Mouse (Mus musculus) G1E-ER4 (cell line): ENCODE measurements around the gene Vmn2r19. TPM values are rescaled to one million over a fixed set of nuclear protein-coding genes. Genes with fewer than 3 reads are reported as not detected.

Experiments used
- GATA1 ChIP-seq: IDR thresholded peaks from one replicate; pipeline ENCODE4 v1.8.0; 2012; ENCODE audit warnings: low read length, inconsistent platforms
- polyA plus RNA-seq: library from polyadenylated mRNA; stranded (reverse); fragments of >175 nt; gene quantifications from 2 replicates; pipeline ENCODE4 v1.2.3, GENCODE M21; 2012

The Vmn2r19 gene
- not detected in 2 replicates for polyA plus RNA-seq

DNA sequence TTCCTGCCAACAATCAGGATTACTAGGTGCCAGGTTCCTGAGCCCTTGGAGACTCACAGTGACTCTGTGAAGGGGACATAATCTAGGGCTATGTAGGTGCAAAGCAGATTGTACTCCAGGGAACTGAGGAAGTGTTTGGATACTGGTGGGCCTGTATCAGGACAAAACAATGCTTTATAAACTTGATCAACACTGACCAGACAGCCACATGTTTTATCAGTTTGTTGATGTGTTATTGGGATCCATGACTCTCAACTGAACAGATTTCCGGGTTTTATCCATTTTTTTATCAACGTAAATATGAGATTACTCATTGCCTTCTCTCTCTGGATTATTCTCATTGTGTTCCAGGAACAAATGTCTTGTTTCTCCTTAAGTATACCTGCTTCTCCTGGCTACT is at the start of gene Vmn2r19:
TSS of gene Vmn2r19 (plus strand) at position 301 of the 400 bp plus-strand sequence.
- TF ChIP-seq GATA1 = no peak

DNA sequence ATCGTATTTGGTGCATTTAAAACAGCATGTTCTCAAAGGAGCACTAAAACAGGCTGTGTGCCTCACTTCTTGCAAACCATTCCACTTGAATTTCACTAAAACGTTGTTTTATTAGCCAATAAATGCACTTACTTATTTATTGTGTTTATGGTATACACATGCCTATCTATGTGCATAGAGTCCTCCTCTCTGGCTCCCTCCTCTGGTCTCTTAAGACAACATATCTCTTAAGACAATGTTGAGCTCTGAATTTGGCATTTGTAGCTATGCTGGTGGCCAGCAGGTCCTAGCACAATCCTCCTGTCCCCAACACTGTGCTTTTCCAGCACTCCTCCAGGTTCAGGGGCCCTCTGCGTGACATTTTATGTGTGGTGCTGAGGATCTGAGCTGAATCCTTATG is 49.2 kb upstream of the Vmn2r19 start:
- TF ChIP-seq GATA1 = no peak

DNA sequence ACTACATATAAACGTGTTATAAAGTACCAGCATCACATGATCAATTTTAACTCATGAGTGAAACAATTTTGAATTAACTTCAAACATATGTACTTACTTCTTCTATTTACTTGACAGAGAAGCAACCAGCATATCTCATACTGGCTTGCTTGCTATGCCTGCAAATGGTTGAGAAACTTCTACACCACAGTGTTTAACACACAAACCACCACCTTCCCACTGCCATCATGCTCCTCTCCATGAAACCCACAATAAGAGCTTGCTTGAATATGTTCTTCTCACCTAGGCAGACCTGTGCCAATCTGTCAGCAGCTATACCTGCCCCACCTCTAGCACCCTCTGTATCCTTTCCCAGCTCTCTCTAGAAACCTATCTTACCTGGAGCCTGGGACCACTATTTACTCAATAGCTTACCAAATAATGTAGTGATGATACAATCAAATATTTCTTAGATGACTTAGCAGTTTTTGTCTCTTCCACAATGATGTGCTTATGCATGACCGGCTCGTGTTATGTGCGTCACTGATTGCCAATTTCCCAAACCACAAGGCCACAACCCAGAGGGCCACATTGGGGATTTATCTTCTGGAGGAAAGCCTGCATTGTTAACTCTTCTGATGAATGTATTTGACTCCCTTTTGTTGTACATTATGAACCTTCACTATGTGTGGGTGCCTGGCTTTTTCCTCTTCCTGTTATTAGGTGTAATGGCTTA is 48.1 kb upstream of the Vmn2r19 start:
- peak; percentile 70 for TF ChIP-seq GATA1

DNA sequence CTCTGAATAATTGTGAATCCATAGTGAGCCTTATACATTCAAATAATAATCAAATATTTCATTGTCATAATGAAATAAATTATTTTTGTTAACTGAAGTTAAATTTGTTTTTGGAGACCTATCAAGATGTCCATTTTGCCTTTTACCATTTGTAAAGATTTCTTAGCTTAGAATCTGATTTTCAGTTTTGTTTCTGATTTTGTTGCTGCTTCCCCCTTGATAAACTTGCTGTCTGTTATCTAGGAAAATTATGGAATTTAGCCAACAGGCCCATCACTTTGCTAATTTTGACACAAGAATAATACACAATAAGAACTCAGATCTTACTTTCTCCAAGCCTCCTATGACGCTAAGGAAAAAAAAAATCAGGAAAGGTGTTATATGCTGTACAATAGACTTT is 47.3 kb upstream of the Vmn2r19 start:
- no peak for TF ChIP-seq GATA1

DNA sequence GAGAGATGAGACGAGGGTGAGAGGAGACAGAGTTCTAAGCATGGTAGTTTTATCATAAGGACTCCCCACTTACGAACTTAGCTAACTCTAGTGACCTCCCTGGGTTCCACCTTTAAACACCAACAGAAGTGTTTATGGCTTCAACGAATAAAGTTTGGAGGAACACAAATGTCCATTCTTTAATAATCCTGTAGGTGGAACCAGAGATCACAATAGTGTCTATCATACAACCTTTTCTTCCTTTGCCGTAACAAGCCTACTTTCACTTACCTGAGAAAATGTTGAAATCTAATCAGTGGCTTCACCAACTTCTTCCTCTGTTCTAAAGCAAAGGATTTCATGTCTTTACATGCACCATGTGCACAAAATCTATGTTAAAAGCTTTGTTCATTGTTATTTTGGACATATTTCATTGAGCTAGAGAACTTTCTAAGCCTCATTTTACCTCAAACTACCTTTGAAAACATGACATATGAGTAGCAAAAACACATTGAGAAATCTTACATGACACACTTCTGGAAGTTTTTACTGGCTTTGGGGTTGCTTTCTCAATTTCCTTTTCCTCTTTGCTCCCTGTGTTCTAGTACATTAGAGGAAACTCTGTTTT is 46.5 kb upstream of the Vmn2r19 start, which contains the start of gene Clec4d:
TSS of gene Clec4d (plus strand) at position 557 of the 607 bp plus-strand sequence.
- TF ChIP-seq GATA1 = no peak

DNA sequence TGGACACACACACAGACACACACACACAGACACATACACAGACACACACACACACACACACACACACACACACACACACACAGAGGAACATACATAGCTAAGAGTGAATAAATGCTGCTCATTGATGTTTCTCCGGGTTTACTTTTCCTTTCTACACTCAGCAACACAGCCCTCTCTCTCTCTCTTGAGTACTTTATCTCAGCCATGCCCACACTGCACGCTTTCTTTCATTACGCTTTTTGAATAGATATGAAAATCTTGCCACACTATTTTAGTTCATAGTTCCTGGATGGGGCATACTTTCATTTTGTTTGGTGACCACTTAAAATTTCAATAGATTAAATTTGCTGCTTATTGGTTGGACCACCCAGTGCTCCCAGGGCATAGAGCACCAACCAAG is 43.9 kb upstream of the Vmn2r19 start:
- TF ChIP-seq GATA1 = no peak

DNA sequence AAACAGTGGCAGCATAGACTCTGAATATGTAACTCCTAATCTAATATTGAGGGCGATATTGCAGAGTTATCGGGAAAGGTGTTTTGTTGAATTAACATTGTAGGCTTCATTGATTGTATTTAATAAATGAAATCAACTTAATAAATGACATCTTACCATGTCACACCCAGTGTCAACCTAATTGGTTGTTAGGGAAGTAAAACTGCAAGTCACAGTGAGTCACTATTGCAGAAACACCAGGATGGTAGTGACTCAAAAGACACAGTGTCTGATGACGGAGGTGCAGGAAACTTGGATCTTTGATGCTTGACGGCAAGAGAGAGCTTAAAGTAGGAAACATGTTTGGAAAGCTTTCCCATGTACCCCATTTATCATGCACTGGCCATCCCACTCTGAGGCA is 42.3 kb upstream of the Vmn2r19 start:
- no peak for TF ChIP-seq GATA1

DNA sequence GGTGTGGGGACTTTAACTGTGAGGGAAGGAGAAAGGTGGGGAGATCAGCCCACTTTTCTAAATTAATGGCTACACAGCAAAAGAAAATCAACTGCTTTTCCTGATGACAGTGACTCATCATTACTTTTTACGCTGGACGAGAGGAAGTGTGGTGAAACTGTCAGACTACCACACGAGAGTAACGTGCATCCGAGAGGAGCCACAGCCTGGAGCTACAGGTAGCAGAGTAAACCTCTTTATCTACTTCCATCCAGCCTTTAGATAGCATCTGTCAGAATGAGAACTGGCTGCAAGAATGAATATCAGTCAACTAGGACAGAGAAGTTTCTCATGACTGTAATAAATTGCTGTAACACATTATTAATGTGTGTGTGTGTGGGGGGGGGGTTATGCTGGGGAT is 41.2 kb upstream of the Vmn2r19 start:
- TF ChIP-seq GATA1 = peak; percentile 53

DNA sequence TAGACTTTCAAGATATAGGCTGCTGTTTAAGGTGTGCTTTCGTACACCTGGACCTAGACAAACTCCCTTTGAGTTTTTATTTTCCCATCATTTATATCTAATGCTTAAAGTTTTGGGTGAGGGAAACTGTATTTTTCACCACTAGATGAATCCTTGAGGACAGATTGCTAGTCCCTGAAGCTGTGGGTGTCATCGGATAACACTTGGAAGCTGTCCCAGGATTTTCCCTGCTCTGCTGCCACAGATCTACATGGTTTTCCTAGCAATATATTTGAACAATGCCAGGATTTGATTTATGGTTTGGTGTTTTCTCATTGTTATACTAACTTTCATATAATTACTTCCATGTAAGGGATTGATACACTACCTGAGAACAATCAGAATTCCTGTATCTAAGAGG is 28.7 kb upstream of the Vmn2r19 start:
- TF ChIP-seq GATA1 = no peak

DNA sequence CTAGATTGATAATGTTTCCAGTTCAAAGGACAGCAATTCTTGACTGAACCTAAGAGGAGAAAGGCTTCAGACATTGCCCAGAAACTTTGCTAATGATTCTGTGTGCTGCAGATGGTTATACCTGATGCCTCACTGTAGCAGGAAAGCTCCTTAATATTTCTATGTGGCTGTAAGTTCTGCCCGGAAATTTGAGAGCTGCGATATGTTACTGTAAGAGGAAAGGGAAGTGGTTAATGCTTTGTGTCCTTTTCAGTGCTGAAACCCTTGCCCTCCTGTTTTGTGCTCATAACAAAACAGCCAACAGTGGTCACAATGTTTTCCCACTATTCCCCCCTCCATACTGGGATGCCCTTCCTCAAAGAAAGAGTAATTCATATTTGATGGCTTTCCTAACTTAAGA is 21.8 kb upstream of the Vmn2r19 start:
- TF ChIP-seq GATA1 = no peak

DNA sequence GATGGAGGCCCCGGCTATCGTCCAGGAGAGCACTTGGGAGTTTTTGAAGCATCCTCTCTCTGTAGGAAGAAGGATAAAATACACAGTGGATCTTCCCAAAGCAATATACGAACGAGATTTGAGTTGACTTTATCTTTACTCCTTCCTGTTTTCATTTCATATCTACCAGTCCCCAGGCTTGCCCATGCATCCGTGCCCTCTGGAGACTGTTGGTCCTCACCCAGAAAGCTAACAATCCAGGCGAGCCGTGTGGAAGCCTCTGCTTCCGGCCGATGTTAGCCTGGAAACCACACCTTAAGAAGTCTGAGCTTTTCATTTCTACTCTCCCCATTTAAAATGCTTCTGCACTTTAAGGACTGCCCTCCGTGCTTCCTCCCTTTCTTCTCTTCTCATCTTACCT is 19.2 kb upstream of the Vmn2r19 start:
- peak; percentile 59 for TF ChIP-seq GATA1

DNA sequence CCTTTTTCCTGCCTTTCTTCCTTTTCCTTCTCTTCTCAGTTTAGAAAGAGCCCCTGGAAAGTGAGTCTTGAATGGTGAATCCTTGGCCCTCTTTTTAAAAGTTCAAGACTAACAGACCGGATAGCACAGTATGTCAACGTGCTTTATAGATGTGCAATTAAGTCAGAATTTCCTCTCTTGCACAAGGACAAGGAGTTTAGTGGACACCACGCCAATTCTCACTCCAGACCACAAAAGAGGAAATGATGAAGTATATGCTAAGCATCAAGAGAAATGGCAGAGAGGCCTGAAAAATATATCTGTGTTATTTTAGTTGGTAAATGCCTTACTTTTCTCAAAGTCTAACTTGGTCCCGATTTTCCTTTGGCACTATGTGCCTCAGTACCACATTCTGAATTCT is 18.4 kb upstream of the Vmn2r19 start, which contains the start of gene Clec4e:
TSS of gene Clec4e (minus strand) at position 118 of the 400 bp plus-strand sequence.
- no peak for TF ChIP-seq GATA1

DNA sequence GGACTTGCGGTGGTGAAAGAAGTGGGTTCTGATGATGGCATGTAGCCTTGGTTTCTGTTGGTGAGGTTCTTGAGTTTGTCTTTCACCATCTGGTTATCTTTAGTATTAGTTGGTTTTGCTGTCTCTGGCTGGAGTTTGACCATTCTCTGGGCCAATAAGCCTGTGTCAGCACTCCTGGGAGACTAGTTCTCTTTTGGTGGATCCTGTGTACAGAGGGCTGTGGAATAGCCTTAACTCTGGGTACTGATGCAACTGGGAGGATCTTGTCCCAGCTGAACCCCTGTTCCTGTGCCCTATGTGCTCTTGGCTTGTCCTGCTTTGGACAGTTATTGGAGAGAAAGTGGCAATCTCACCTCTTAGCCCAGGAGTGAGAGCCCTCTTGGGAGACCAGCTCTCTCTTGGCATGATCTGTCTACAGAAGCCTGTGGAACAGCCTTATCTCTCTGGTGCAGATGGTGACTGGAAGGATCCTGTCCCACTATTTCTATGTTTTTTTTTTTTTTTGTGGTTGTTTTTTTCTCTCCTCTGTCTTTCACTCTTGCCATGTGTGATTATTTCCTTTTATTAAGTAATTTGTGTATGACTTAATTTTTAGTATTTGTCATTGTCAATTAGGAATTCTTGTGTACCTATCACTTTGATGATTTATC is 15.3 kb upstream of the Vmn2r19 start:
- TF ChIP-seq GATA1 = peak; percentile 45

DNA sequence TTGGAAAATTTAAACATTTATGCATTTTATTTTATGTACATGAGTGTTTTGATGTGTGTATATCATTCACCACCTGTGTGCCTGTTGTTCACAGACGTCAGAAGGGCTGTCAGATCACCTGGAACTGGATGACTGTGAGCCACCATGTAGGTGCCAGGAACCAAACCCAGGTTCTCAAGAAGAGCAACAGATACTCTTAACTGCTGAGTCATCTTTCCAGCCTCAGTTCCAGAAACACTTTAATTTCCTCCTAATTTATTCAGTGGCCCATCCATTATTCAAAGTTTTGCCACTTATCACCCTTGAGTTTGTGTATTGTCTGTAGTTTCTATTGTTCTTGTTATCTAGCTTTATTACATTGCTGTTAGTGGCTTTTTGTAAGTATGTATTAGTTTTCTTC is 11.4 kb upstream of the Vmn2r19 start:
- TF ChIP-seq GATA1 = no peak

DNA sequence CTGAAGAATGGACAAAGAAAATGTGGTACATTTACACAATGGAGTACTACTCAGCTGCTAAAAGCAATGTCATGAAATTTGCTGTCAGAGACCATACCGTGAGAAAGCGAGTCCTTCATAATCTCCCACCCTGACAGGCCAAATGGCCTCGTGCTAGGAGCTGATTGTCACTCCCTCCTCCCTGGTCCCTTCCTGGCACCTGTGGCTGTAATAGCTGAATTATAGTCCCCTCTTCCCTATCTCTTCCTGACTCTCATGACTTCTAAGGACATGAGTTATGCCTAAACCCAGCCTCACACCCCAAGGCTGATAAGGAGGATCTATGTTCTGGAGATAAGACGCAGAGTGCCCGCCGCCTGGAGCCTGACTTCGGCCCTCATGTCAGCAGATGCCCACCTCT is 1.8 kb upstream of the Vmn2r19 start:
- peak; percentile 44 for TF ChIP-seq GATA1

DNA sequence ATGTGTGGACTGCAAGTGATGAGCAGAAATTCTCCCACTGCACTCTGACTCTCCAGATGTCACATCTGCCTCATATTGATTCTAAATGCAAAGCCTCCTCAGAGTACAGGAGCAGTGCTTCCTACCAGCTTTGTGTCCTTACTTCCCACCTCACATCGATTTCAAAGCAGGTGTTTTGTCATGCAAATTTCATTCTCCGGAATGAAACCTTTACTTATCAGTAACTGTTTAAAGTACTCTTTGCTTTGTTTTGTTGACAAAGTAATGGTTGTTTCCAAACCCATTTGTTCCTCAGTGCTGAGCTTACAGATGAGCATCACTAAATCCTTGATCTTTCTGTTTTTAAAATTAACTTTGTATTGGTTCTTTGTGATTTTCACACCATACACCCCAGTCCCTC is 24.4 kb downstream of the Vmn2r19 start:
- TF ChIP-seq GATA1 = no peak

DNA sequence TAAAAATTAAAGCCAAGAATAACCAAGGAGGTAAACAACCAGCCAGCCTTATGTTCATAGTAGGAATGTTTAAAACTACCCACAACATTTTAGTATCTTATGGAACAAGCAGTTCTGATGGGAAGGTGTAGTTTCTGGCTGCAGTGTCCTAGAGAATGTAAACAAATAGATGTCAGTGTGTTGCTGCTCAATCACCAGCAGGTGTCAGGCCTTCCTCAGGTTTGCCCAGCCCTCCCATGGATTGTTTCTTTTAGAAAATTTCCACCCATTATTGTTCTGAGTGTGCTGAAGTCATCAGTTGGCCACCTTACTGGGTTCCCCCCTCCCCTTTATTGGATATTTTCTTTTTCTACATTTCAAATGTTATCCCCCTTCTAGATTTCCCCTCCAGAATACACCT is 32.0 kb downstream of the Vmn2r19 start:
- no peak for TF ChIP-seq GATA1
